Mouse (Mus musculus): ENCODE measurements around the gene Nphp1. TPM values are rescaled to one million over a fixed set of nuclear protein-coding genes. Genes with fewer than 3 reads are reported as not detected.

Nphp1 gene
- polyA plus RNA-seq, 1 experiment from 2014 or later, result 45.8 TPM

DNA sequence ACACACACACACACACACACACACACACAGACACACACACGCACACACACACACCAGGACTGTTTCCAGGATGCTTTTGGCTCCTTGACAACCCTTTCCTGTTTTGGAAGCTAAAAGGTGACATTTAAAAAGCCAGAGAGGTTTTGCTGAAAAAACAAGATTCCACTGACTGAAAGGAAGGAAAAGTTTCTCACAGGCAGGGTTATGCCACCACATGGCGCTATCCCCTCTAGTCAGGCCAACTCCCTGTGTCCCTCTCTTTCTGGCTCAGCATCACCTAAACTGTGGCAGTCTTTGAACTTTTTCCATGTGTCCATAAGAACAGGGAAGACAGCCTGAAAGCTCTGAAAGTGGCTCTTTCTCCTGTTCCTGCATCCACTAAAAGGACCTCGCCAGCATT lies 50.8 kb downstream of the Nphp1 start:
- no peak overlapping the region for H3K4me3 ChIP-seq
- H3K9me3 ChIP-seq, result no peaks in the 10 kb centered on the region
- H3K36me3 ChIP-seq (replicated peaks), result peaks cover 19% of the 10 kb centered on the region
- no peaks in the 10 kb centered on the region for H3K27me3 ChIP-seq (ENCODE audit: poor library complexity, severe bottlenecking)
- DNase-seq (ENCODE audit: extremely low spot score, low spot score), result no peak
- no peaks in the 10 kb centered on the region for H3K4me1 ChIP-seq
- no peak overlapping the region for H3K27ac ChIP-seq
- 82% methylated on average over 3 of the region's 3 CpGs for WGBS

DNA sequence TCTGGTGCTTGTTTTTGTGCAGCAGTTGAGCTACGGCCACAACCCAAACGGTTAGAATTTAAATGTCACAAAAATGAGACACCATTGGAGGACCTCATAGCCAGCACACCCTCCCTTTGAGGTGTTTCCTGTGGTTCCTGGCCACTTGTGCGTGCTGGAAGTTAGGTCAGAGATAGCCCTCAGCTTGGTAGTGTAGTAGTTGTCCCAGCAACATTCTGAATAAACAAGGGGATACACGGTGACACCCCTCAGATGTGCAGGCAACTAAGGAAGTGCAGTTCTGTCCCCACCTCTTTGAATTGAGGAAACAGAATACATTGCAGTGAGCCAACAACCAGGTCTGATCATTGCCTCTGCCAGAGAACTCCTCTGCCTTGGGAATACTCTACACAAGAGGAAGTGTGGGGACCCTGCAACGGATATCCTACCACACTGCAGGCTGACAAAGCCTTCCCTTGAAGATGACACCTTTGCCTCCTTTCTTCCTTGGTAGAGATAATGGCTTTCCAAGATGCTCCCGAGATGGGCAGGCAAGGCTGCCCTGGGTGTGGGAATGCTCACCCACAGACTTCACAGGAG lies 52.0 kb downstream of the Nphp1 start:
- H3K4me3 ChIP-seq, result no peak overlapping the region
- no peak overlapping the region for H3K27ac ChIP-seq
- no peaks in the 10 kb centered on the region for H3K9me3 ChIP-seq
- no peak for DNase-seq (ENCODE audit: extremely low spot score, low spot score)
- H3K4me1 ChIP-seq, result no peaks in the 10 kb centered on the region
- H3K36me3 ChIP-seq (replicated peaks), result peaks cover 10% of the 10 kb centered on the region
- WGBS, result 79% methylated on average over 6 of the region's 6 CpGs
- no peaks in the 10 kb centered on the region for H3K27me3 ChIP-seq (ENCODE audit: poor library complexity, severe bottlenecking)

DNA sequence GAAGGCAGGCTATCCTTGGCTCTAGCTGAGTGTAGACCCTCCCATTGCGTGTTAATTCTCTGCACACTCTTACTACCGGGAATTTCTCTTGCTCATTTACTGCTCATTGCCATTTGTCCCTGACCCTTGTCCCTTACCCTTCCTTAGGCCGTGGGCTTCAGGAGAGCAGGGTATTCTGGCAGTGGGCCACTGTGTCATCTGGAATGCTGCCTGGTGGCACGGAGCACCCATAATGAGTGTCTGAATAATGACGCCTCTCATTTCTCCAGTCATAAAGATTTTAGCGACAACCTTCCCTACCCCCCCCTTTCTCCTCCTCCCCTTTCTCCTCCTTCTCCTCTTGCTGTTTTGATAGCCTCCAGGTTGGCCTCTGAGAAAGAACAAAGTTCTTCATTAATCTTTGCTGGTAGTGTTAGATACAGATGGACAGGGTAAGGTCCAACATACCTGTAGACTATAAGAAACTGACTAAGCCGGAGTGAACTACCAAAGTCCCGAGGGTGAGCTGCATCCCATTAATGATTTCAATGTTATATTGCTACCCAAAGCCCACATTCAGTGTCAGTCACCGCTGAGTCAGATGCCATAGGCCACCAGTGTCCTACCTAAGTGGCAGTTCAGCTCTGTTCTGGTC lies 53.1 kb downstream of the Nphp1 start:
- DNase-seq (ENCODE audit: extremely low spot score, low spot score), result no peak
- Histone ChIP-seq H3K27me3 (ENCODE audit: poor library complexity, severe bottlenecking) (peaks cover 6% of the 10 kb centered on the region), H3K4me1 (peaks cover 3% of the 10 kb centered on the region), H3K9me3 (no peaks in the 10 kb centered on the region), H3K36me3 (replicated peaks) (no peaks in the 10 kb centered on the region; the same call in 1 of the 2 replicates), H3K27ac (no peak overlapping the region), H3K4me3 (no peak overlapping the region)
- 85% methylated on average over 9 of the region's 9 CpGs for WGBS

DNA sequence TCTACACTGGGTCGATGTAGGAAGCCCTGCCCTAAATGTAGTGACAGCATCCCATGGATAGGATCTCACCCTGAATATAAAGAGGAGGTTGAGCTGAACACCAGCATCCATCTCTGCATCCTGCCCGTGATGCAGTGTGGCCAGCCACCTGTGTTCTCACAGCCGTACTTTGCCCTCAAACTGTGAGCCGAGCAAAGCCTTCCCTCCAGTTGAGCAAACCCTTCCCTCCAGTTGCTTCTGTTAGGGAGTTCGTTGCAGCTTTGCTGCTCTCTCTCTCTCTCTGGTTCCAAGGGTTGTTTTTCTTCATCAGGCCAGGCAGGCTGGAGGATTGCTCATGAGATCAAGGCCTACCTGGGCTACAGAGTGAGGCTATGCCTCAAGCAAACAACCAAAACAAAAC lies 53.8 kb downstream of the Nphp1 start:
- 83% methylated on average over 5 of the region's 5 CpGs for WGBS
- H3K9me3 ChIP-seq, result no peaks in the 10 kb centered on the region

DNA sequence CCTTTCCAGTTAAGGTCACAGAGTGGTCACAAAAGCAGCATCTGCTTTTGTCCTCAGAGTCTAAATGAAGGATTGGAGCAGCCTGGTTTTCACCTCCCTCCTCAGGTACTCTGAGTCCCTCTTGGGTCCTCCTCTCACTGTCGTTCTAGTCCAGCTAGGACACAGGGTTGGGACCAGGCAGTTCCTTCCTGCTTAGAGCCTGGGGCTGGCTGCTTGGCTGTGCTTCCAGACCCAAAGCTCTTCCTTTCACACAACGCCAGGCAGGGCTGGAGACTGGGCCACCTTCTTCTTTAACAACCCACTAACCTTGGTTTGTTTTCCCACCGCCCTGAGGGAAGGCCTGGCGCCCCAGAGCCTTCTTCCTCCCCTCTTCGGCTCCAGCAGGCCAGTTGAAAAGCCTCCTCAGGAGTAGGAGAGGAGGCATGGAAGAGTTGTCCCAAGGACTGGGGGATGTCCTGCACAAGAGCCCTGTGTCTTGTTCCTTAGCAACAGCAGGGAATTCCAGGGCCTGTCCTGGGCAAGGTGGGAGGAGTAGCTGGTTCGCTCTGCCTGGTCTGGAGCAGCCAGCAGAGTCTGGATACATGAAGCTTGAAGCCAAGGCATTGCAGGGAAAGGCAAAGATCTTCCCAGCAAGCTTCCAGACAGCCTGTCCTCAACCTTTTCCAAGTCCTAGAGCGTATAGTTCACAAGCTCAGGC lies 58.2 kb downstream of the Nphp1 start:
- no peak for DNase-seq (ENCODE audit: extremely low spot score, low spot score)
- Histone ChIP-seq H3K4me3 (no peak overlapping the region; the same call in 1 of the 2 replicates), H3K27me3 (ENCODE audit: poor library complexity, severe bottlenecking) (peaks cover 33% of the 10 kb centered on the region), H3K27ac (no peak overlapping the region), H3K36me3 (replicated peaks) (no peaks in the 10 kb centered on the region), H3K9me3 (no peaks in the 10 kb centered on the region), H3K4me1 (peaks cover 20% of the 10 kb centered on the region)
- 41% methylated on average over 7 of the region's 7 CpGs for WGBS

More for the DNA sequence above, 53.8 kb downstream of the Nphp1 start:
- Histone ChIP-seq H3K4me3 (no peak overlapping the region), H3K27ac (no peak overlapping the region), H3K4me1 (peaks cover 10% of the 10 kb centered on the region), H3K36me3 (replicated peaks) (no peaks in the 10 kb centered on the region), H3K27me3 (ENCODE audit: poor library complexity, severe bottlenecking) (peaks cover 13% of the 10 kb centered on the region)
- no peak for DNase-seq (ENCODE audit: extremely low spot score, low spot score)

DNA sequence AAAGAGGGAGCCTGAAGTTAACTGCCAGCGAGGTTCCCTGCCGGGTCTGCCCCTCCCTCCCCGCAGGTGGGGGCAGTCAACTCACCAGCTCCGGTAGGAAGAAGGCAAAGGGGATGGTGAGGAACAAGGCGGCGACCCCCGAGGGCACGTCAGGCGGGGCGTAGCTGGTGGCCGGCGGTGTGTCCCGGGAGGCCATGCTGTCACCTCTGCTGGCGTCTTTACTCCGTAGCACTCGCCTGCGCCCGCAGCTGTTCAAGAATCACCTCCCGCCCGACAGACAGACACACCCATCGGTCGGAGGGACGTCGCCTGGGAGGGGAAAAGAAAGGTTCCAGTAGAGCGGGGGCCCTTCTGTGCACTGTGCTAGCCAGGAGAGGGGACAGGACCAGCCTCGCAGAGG lies 59.0 kb downstream of the Nphp1 start, which contains the start of gene Mall:
Gene Mall, minus strand, starts transcription at position 262 of the 400 bp plus-strand sequence.
- peak within 1 kb of the TSS; percentile 41 for H3K4me3 ChIP-seq
- no peaks in the 10 kb centered on the region for H3K36me3 ChIP-seq (replicated peaks)
- peak; percentile 24 for DNase-seq (ENCODE audit: extremely low spot score, low spot score)
- 0 out of 2 replicates have a peak within 1 kb of the TSS, but pooled peaks have one; percentile 44 for H3K27ac ChIP-seq
- H3K9me3 ChIP-seq, result no peaks in the 10 kb centered on the region
- H3K4me1 ChIP-seq, result peaks cover 20% of the 10 kb centered on the region
- 2% methylated on average over 26 of the region's 26 CpGs for WGBS
- H3K27me3 ChIP-seq (ENCODE audit: poor library complexity, severe bottlenecking), result peaks cover 33% of the 10 kb centered on the region

DNA sequence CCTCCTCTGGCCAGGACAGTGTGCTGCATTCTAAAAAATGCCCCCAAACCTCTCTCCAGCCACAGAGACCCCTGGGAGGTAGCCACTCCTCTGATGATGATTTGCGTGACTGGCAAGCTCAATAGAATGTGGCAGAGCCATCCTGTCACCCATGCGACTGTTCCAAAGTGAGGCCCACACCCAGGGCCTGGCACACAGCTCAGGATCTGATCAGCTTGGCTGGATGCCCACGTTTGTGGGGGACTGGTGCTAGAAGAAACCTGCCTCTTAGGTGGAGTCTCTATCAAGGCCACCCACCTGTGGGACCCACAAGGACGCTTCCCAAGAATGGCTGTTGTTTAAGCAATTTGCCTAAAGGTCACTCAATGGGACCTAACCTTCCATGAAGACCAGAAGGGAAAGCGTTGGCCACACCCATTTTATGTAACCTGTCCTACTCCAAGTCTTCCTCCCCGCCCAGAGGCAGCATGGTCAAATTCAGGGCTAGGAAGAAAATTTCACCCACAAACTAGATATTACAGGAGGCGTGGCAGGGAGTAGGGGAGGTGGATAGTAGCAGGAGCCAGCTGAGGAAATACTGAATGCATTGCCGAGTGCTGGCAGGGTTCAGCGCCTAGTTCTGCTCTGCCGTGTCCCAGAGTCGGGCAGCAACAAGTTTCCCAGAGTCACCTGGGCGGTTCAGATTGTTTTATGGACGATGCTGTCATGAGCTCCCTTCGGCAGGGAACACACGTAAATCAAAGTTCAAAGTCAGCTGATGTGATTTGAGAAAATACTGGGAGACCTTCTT lies 59.8 kb downstream of the Nphp1 start:
- Histone ChIP-seq H3K36me3 (replicated peaks) (no peaks in the 10 kb centered on the region), H3K4me3 (peak overlapping the region; percentile 41; the same call in 1 of the 2 replicates), H3K4me1 (peaks cover 20% of the 10 kb centered on the region), H3K27me3 (ENCODE audit: poor library complexity, severe bottlenecking) (peaks cover 33% of the 10 kb centered on the region), H3K27ac (no peak overlapping the region), H3K9me3 (no peaks in the 10 kb centered on the region)
- no peak for DNase-seq (ENCODE audit: extremely low spot score, low spot score)
- WGBS, result 37% methylated on average over 15 of the region's 15 CpGs

DNA sequence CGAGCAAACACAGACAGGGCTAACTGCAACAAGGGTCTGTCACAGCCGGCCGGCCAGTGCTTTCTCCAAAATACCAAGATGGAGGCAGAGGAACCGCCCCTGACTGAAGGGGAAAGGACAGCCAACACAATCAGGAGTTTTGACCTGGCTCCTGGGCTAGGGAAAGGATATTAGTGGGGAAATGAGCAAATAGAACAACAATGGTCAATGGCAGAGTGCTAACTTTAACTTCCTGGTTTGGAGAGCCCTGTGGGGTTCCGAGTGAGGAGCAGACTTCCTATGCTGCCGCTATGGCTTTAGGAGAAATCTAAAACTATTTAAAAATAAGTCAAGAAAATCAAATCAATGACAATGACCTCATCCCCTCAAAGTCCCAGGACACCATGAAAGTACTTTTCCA lies 60.6 kb downstream of the Nphp1 start:
- 76% methylated on average over 6 of the region's 6 CpGs for WGBS
- Histone ChIP-seq H3K4me3 (no peak overlapping the region), H3K9me3 (no peaks in the 10 kb centered on the region), H3K27me3 (ENCODE audit: poor library complexity, severe bottlenecking) (peaks cover 33% of the 10 kb centered on the region), H3K4me1 (peaks cover 20% of the 10 kb centered on the region), H3K36me3 (replicated peaks) (no peaks in the 10 kb centered on the region), H3K27ac (no peak overlapping the region)
- DNase-seq (ENCODE audit: extremely low spot score, low spot score), result no peak

DNA sequence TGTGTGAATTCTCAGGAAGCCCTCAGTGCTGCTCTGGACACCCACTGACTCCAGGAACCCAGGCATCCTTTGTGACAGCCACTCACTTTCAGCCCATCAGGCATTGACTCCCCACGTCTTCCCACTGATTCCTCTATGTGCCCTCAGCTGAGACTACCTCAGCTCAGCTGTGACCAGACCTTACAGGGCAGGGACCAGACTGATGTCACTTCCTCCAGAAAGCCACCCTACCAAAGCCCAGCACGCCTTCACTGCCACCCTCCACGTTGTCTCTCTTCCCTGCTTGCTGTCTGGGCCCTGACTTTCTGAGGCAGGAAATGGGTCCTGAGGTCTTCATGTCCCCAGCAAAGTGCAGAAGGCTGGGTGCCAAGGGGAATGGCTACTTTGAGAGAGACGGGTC lies 65.5 kb downstream of the Nphp1 start:
- no peaks in the 10 kb centered on the region for H3K9me3 ChIP-seq
- no peak for DNase-seq (ENCODE audit: extremely low spot score, low spot score)
- H3K36me3 ChIP-seq (replicated peaks), result no peaks in the 10 kb centered on the region
- H3K4me3 ChIP-seq, result no peak overlapping the region
- H3K27ac ChIP-seq, result 0 out of 2 replicates have a peak overlapping the region, but pooled peaks have one; percentile 4
- H3K4me1 ChIP-seq, result peaks cover 12% of the 10 kb centered on the region
- peaks cover 4% of the 10 kb centered on the region for H3K27me3 ChIP-seq (ENCODE audit: poor library complexity, severe bottlenecking)
- WGBS, result 73% methylated on average over 4 of the region's 4 CpGs

DNA sequence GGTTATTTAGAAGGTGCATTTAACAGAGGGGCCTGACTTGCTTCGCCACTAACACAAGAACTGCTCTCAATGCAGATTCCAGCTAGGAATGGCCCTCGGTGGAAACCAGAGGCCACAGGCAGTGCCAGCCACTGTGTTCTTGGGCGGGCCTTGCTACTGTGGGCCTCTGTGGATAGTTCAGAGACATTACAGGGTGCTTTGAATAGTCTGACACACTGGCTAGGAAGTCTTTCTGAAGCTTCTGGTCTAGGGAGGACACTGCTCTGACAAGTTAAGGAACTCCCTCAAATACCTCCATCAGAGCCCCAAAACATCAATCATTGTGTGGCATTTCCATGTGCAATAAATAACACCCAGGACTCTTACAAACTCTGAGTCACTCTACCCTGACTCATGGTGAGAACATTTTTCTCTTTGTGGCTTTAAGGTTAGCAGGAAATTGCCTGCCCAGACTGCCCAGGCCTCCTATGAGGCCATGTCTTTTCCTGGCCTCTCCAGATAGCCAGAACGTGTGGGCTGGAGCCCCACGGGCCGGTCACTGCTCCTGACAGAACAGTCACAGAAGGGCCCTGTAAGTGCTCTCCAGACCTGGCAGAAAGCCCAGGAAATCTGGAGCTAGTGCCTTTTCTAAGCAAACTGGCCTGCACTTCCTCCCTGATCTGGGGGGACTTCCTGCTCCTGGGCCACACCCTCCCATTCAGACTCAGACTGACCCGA lies 66.4 kb downstream of the Nphp1 start:
- Histone ChIP-seq H3K4me3 (no peak overlapping the region), H3K9me3 (no peaks in the 10 kb centered on the region), H3K4me1 (peaks cover 12% of the 10 kb centered on the region), H3K36me3 (replicated peaks) (no peaks in the 10 kb centered on the region), H3K27me3 (ENCODE audit: poor library complexity, severe bottlenecking) (no peaks in the 10 kb centered on the region), H3K27ac (peak overlapping the region; percentile 31)
- 75% methylated on average over 7 of the region's 7 CpGs for WGBS
- DNase-seq (ENCODE audit: extremely low spot score, low spot score), result no peak

DNA sequence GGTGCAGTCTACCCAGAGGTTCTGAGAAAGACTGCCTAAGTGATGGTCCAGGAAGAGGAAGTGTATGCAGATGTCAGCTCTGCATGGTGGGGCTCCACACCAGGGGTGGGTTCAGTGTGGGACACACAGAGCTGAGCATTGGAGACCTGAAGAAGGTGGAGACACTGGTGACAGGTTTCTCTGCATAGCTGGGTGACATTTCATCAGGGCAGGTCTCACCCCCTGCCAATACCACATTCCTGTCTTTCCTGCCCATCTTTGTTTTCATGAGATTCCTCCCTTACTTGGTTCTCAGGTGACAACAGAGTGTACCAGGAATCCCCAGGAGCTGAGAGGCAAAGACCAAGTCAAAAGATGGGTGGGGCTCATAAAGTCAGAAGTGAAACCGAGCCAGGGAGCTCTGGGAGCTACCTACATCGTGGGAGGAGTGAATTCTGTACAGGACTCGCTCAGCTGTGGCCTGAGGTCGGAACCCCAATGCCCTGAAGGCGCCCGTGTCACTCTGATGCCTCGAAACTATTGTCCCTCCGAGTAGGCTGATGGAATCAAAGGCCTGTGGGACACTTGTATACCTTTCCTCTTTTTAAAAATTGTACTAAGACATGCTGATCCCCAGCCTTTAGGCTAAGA lies 69.7 kb downstream of the Nphp1 start:
- Histone ChIP-seq H3K4me3 (no peak overlapping the region), H3K27ac (no peak overlapping the region), H3K9me3 (no peaks in the 10 kb centered on the region), H3K36me3 (replicated peaks) (no peaks in the 10 kb centered on the region), H3K4me1 (peaks cover 22% of the 10 kb centered on the region), H3K27me3 (ENCODE audit: poor library complexity, severe bottlenecking) (no peaks in the 10 kb centered on the region)
- WGBS, result 75% methylated on average over 8 of the region's 8 CpGs
- DNase-seq (ENCODE audit: extremely low spot score, low spot score), result no peak

DNA sequence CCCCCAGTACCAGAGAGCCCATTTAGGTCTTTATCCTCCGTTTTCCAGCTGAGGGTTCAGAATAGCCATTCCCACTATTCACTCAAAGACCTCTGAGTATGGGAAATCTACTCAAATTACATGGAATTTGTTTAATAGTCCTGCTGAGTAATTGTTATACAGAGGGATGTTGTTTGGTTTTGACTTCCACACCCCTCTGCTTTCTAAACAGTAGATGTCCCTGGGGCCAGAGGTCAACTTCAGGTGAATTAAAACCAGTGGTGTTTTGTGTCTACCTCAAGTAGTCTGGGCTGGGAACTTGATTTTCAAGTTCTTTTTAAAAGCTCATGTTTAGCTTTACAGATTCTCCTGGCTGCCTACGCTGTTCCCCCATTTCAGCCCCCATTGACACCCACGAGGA lies 74.0 kb downstream of the Nphp1 start:
- H3K4me3 ChIP-seq, result no peak overlapping the region
- no peak overlapping the region for H3K27ac ChIP-seq
- H3K27me3 ChIP-seq (ENCODE audit: poor library complexity, severe bottlenecking), result no peaks in the 10 kb centered on the region
- WGBS, result 64% methylated on average over 3 of the region's 3 CpGs
- no peaks in the 10 kb centered on the region for H3K36me3 ChIP-seq (replicated peaks)
- DNase-seq (ENCODE audit: extremely low spot score, low spot score), result no peak
- peaks cover 11% of the 10 kb centered on the region for H3K4me1 ChIP-seq
- H3K9me3 ChIP-seq, result no peaks in the 10 kb centered on the region
